Mouse (Mus musculus) natural killer cell, adult 2 months (primary cell): ENCODE measurements around the gene Ldlrap1.

Source experiments
- DNase-seq, 2 experiments: peaks; one replicate each; pipeline ENCODE4 v3.0.0; 2022; ENCODE audit warnings: low spot score in 2 of 2

Gene Ldlrap1

GRCm38 (mm10) chr4:134713937-134714336 lies 53.9 kb downstream of the Ldlrap1 start:
- peak; percentile 75 to 84 for DNase-seq

GRCm38 (mm10) chr4:134705311-134705710 lies 62.5 kb downstream of the Ldlrap1 start:
- no peak for DNase-seq

GRCm38 (mm10) chr4:134704590-134704989 lies 63.2 kb downstream of the Ldlrap1 start:
- DNase-seq = peak in 1 of 2 experiments; percentile 40

- DNase-seq = peak; percentile 94 to 97
Observed at GRCm38 (mm10) chr4:134703835-134704546, 63.8 kb downstream of the Ldlrap1 start, which contains the start of gene Man1c1. Gene Man1c1, minus strand, starts transcription at chr4:134704290.

- DNase-seq = peak; percentile 28 to 32
Observed at GRCm38 (mm10) chr4:134702981-134703834, 64.6 kb downstream of the Ldlrap1 start.

- DNase-seq = peak; percentile 53 to 56
Observed at GRCm38 (mm10) chr4:134701934-134702333, 65.9 kb downstream of the Ldlrap1 start.

GRCm38 (mm10) chr4:134700911-134701310 lies 66.9 kb downstream of the Ldlrap1 start:
- DNase-seq = peak in 1 of 2 experiments; percentile 23

GRCm38 (mm10) chr4:134693202-134693940 lies 74.5 kb downstream of the Ldlrap1 start:
- DNase-seq = no peak

GRCm38 (mm10) chr4:134692388-134692787 lies 75.4 kb downstream of the Ldlrap1 start:
- DNase-seq = no peak
